8 mouse cellular contexts compared by ENCODE assay signal in genomic region chr2:124772055-124772708, GRCm38 (mm10).
A peak's percentile ranks its signal among the peaks of the same experiment; 100 is the strongest.
DNase-seq lines count a peak whose midpoint lies in the region; ATAC-seq lines count a peak whose summit lies in the region.
"Had no signal": no experiment of that assay in that cellular context is flagged by ENCODE, and none has a peak within 500 bp of the region (broad histone marks: within the 10 kb centered on the region; RNA-seq: fewer than 3 reads in every experiment).

No protein-coding gene starts in this region.

- H3K9ac ChIP-seq in heart, embryonic 16.5 days (ENCODE audit: low read length), result no peak overlapping the region

- no peaks in the 10 kb centered on the region for H3K36me3 ChIP-seq in heart, embryonic 16.5 days (ENCODE audit: control insufficient read depth, insufficient read depth)

- no peaks in the 10 kb centered on the region for H3K9me3 ChIP-seq in heart, embryonic 16.5 days (replicated peaks; ENCODE audit: control insufficient read depth, low read length)

- DNase-seq in 3T3-L1 (ENCODE audit: low read depth, low spot score) (peak; percentile 70), ZHBTc4 (ENCODE audit: low read depth, low spot score) (peak; percentile 10)
- peak; percentile 52 for DNase-seq in lung, postnatal 36 days
- no peak for DNase-seq in natural killer cell, adult 2 months (ENCODE audit: low spot score in 2 of 2)
- DNase-seq in right cerebral cortex, postnatal 14 days, result no peak
- DNase-seq in left cerebral cortex, adult 11 months (ENCODE audit: low spot score), result no peak
- DNase-seq: cerebellum, adult 8-10 months had no signal

- ATAC-seq in heart, embryonic 16.5 days (replicated peaks; ENCODE audit: extremely low read depth, insufficient read depth, low FRiP score), result peak; percentile 23; the same call in 1 of the 2 replicates

- no peak overlapping the region for H3K4me2 ChIP-seq in heart, embryonic 16.5 days (ENCODE audit: low read depth, low read length)

- H3K4me1 ChIP-seq in heart, embryonic 16.5 days (ENCODE audit: control insufficient read depth, insufficient read depth, low read length), result peaks cover 2% of the 10 kb centered on the region

- 46% methylated on average over 11 of the region's 11 CpGs for WGBS in heart, embryonic 16.5 days

- H3K4me3 ChIP-seq in heart, embryonic 16.5 days (ENCODE audit: low read length), result no peak overlapping the region

- no peaks in the 10 kb centered on the region for H3K27me3 ChIP-seq in heart, embryonic 16.5 days (ENCODE audit: control insufficient read depth, insufficient read depth, low read length)

- no peak overlapping the region for H3K27ac ChIP-seq in heart, embryonic 16.5 days (ENCODE audit: low read length)

Comparison
In these comparisons a context has a peak if more than half of its experiments do, and no peak if none do; other contexts are left out.
1. DNase-seq: peak in 3T3-L1 (single experiment), ZHBTc4 (single experiment) and lung, postnatal 36 days (single experiment); none in natural killer cell, adult 2 months (0 of 2), right cerebral cortex, postnatal 14 days (single experiment) and left cerebral cortex, adult 11 months (single experiment).